Mouse (Mus musculus) hindbrain, embryonic 14.5 days (tissue): ENCODE results near the gene Tnfrsf18. TPM values are rescaled to one million over a fixed set of nuclear protein-coding genes. Genes with fewer than 3 reads are reported as not detected.
A peak's percentile ranks its signal among the peaks of the same experiment; 100 is the strongest.

ENCODE experiments used
- microRNA counts: library from miRNA; unstranded; fragments of <30 nt; microRNA quantifications from one replicate; lab custom pipeline; 2016
- microRNA-seq: library from miRNA; unstranded; fragments of <30 nt; microRNA quantifications from one replicate; pipeline ENCODE4, GENCODE M21; 2016
- polyA plus RNA-seq: library from polyadenylated mRNA; unstranded; fragments of >200 nt; fragmentation: Nextera tagmentation; extraction: Ambion mirVana; gene quantifications from 2 replicates; pipeline ENCODE4 v1.2.1, GENCODE M21; 2014

Tnfrsf18 gene
- polyA plus RNA-seq, 1 experiment from 2014 or later: 1.9 TPM

MicroRNA genes within 50 kb of the gene (microRNA counts, 519-probe panel; counts per million panel counts)
- not detected for microRNA mmu-miR-200a (lab: Ali Mortazavi, UCI)
- microRNA mmu-miR-200b (lab: Ali Mortazavi, UCI): not detected
- microRNA mmu-miR-429 (lab: Ali Mortazavi, UCI): not detected

Small RNA genes within 50 kb of the gene (microRNA-seq; reads per million reads assigned to microRNA genes)
- gene Mir200a (2.4 reads per million, percentile 8 among the genes with 10 or more reads in this experiment), gene Mir200b (13.4 reads per million, percentile 32 among the genes with 10 or more reads in this experiment), gene Mir429 (40.8 reads per million, percentile 41 among the genes with 10 or more reads in this experiment)

Other genes starting within 250 kb of the Tnfrsf18 start
- 0.84 and 0.93 TPM in 2 replicates for gene Tmem88b, start 240.3 kb upstream of the Tnfrsf18 start, polyA plus RNA-seq
- not detected in 2 replicates for gene Ankrd65, start 235.7 kb upstream of the Tnfrsf18 start, polyA plus RNA-seq
- 265 and 267 TPM in 2 replicates for gene Mrpl20, start 223.3 kb upstream of the Tnfrsf18 start, polyA plus RNA-seq
- 131 and 133 TPM in 2 replicates for gene Ccnl2, start 213.7 kb upstream of the Tnfrsf18 start, polyA plus RNA-seq
- gene Aurkaip1, start 194.9 kb upstream of the Tnfrsf18 start, polyA plus RNA-seq: 114 and 126 TPM in 2 replicates
- 24.5 and 25.8 TPM in 2 replicates for gene Mxra8, start 186.5 kb upstream of the Tnfrsf18 start, polyA plus RNA-seq
- 13.6 and 15.6 TPM in 2 replicates for gene Dvl1, start 178.8 kb upstream of the Tnfrsf18 start, polyA plus RNA-seq
- gene Tas1r3, start 162.8 kb upstream of the Tnfrsf18 start, polyA plus RNA-seq: 0.40 and 0.41 TPM in 2 replicates
- gene Cptp, start 156.7 kb upstream of the Tnfrsf18 start, polyA plus RNA-seq: 33.5 TPM in 2 replicates
- 69.6 and 71.4 TPM in 2 replicates for gene Ints11, start 156.6 kb upstream of the Tnfrsf18 start, polyA plus RNA-seq
- 51.8 and 53.8 TPM in 2 replicates for gene Pusl1, start 134.4 kb upstream of the Tnfrsf18 start, polyA plus RNA-seq
- 71.8 and 73.5 TPM in 2 replicates for gene Acap3, start 134.3 kb upstream of the Tnfrsf18 start, polyA plus RNA-seq
- 120 and 125 TPM in 2 replicates for gene Ube2j2, start 82.3 kb upstream of the Tnfrsf18 start, polyA plus RNA-seq
- gene C1qtnf12, start 63.8 kb upstream of the Tnfrsf18 start, polyA plus RNA-seq: 11.2 and 13.5 TPM in 2 replicates
- 38.4 and 38.8 TPM in 2 replicates for gene B3galt6, start 33.5 kb upstream of the Tnfrsf18 start, polyA plus RNA-seq
- 112 and 114 TPM in 2 replicates for gene Sdf4, start 33.3 kb upstream of the Tnfrsf18 start, polyA plus RNA-seq
- gene Tnfrsf4, start 12.3 kb upstream of the Tnfrsf18 start, polyA plus RNA-seq: 0.79 TPM in 1 of 2 replicates, not detected in the other
- gene Ttll10, start 33.2 kb downstream of the Tnfrsf18 start, polyA plus RNA-seq: 0.11 TPM in 1 of 2 replicates, not detected in the other
- 29.1 and 30.5 TPM in 2 replicates for gene 9430015G10Rik, start 83.8 kb downstream of the Tnfrsf18 start, polyA plus RNA-seq
- gene Rnf223, start 104.3 kb downstream of the Tnfrsf18 start, polyA plus RNA-seq: 0.59 and 0.81 TPM in 2 replicates
- gene Agrn, start 171.3 kb downstream of the Tnfrsf18 start, polyA plus RNA-seq: 121 and 127 TPM in 2 replicates
- 0.87 and 0.90 TPM in 2 replicates for gene Isg15, start 174.7 kb downstream of the Tnfrsf18 start, polyA plus RNA-seq
- 0.68 and 1.2 TPM in 2 replicates for gene AW011738, start 177.1 kb downstream of the Tnfrsf18 start, polyA plus RNA-seq
- 1.9 and 2.2 TPM in 2 replicates for gene Perm1, start 189.7 kb downstream of the Tnfrsf18 start, polyA plus RNA-seq
- 28.6 and 28.7 TPM in 2 replicates for gene Plekhn1, start 208.7 kb downstream of the Tnfrsf18 start, polyA plus RNA-seq
- gene Noc2l, start 209.8 kb downstream of the Tnfrsf18 start, polyA plus RNA-seq: 47.9 and 49.5 TPM in 2 replicates
- 1.8 and 2.2 TPM in 2 replicates for gene Samd11, start 229.5 kb downstream of the Tnfrsf18 start, polyA plus RNA-seq